8 mouse cellular contexts compared by ENCODE assay signal in the genomic region with DNA sequence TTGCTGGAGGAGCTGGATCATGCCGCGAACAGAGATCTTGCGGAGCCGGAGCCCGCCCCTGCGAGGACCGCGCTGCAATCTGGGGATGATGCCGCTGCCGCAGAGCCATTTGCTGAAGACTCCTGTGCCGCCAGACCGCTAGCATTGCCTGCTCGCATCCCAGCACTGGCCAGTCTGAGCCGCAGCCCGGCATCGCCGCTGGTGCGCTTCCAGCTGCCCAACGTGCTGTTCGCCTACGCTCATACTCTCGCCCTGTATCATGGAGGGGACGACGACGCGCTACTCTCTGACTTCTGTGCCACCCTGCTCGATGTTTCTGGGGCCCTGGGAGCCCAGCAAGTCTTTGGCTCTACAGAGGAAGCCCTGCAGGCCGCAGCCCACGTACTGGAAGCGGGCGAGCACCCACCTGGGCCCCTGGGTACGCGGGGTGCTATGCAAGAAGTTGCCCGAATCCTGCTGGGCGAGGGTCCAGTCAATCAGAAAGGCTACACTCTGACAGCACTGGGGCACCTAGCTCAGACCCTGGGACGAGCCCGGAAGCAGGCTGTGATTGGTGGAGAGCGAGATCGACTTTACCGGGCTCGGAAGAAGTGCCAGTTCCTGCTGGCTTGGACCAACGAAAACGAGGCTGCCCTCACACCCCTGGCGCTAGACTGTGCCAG. TPM values are rescaled to one million over a fixed set of nuclear protein-coding genes. Genes with fewer than 3 reads are reported as not detected.
DNase-seq lines count a peak whose midpoint lies in the region; ATAC-seq and TF ChIP-seq lines count a peak whose summit lies in the region.

No protein-coding gene starts in this region.

- peak; percentile 79 for DNase-seq in adrenal gland, postnatal 14 days
- DNase-seq in adrenal gland, adult 18-20 months (ENCODE audit: low spot score in 2 of 2): no peak
- peak; percentile 78 for DNase-seq in CH12.LX (ENCODE audit: extremely low read depth)
- peak; percentile 44 for DNase-seq in embryo, embryonic 10.5 days (ENCODE audit: low spot score)
- DNase-seq in hindbrain, embryonic 11.5 days (ENCODE audit: low spot score): peak; percentile 50
- peak; percentile 94 for DNase-seq in midbrain, embryonic 11.5 days (ENCODE audit: low spot score, missing footprints)
- peak; percentile 79 for DNase-seq in spleen, postnatal 36 days (ENCODE audit: low spot score in 2 of 2)

- no peaks in the 10 kb centered on the region for H3K9me3 ChIP-seq in CH12.LX (replicated peaks; ENCODE audit: low read length)
- H3K9me3 ChIP-seq in hindbrain, embryonic 11.5 days (ENCODE audit: control insufficient read depth, low read length): no peaks in the 10 kb centered on the region
- no peaks in the 10 kb centered on the region for H3K9me3 ChIP-seq in limb, embryonic 12.5 days
- H3K9me3 ChIP-seq in midbrain, embryonic 11.5 days (ENCODE audit: control insufficient read depth, low read length): no peaks in the 10 kb centered on the region

- H3K9ac ChIP-seq in CH12.LX (ENCODE audit: insufficient read depth, low read depth): peak overlapping the region; percentile 78
- peak overlapping the region; percentile 97 for H3K9ac ChIP-seq in hindbrain, embryonic 11.5 days (ENCODE audit: low read depth, low read length)
- peak overlapping the region; percentile 94 for H3K9ac ChIP-seq in limb, embryonic 12.5 days (replicated peaks)
- peak overlapping the region; percentile 95 for H3K9ac ChIP-seq in midbrain, embryonic 11.5 days (ENCODE audit: low read length)

- TF ChIP-seq RAD21 in CH12.LX (IDR thresholded peaks at IDR 0.05; ENCODE audit: low read depth, low read length): no peak

- TF ChIP-seq EP300 in CH12.LX (IDR thresholded peaks at IDR 0.05; ENCODE audit: low read length): no peak

- peak overlapping the region; percentile 41 for H3K4me2 ChIP-seq in CH12.LX (ENCODE audit: insufficient read depth, low read depth, poor library complexity, severe bottlenecking)
- peak overlapping the region; percentile 95 for H3K4me2 ChIP-seq in hindbrain, embryonic 11.5 days (replicated peaks; ENCODE audit: low read depth, low read length)
- H3K4me2 ChIP-seq in limb, embryonic 12.5 days: peak overlapping the region; percentile 96
- peak overlapping the region; percentile 93 for H3K4me2 ChIP-seq in midbrain, embryonic 11.5 days

- H3K4me1 ChIP-seq in CH12.LX (ENCODE audit: control insufficient read depth in 1 of 2, insufficient read depth in 2 of 2): peaks cover 8 to 39% of the 10 kb centered on the region in 2 experiments
- peaks cover 11% of the 10 kb centered on the region for H3K4me1 ChIP-seq in hindbrain, embryonic 11.5 days (replicated peaks; ENCODE audit: control insufficient read depth, insufficient read depth, low read length)
- peaks cover 28% of the 10 kb centered on the region for H3K4me1 ChIP-seq in limb, embryonic 12.5 days (replicated peaks)
- peaks cover 31% of the 10 kb centered on the region for H3K4me1 ChIP-seq in midbrain, embryonic 11.5 days (ENCODE audit: control insufficient read depth, insufficient read depth, low read length)

- no peak for TF ChIP-seq CTCF in CH12.LX (conservative IDR thresholded peaks at IDR 0.05 in 1 of 2, IDR thresholded peaks at IDR 0.05 in 1 of 2; ENCODE audit: low read depth in 2 of 2, low read length in 2 of 2)

- TF ChIP-seq POLR2A in CH12.LX (IDR thresholded peaks at IDR 0.05; ENCODE audit: low read depth, low read length): peak; percentile 63

- H3K36me3 ChIP-seq in CH12.LX (replicated peaks in 1 of 2; ENCODE audit: control insufficient read depth in 1 of 2, insufficient read depth in 1 of 2, low read length in 1 of 2): peaks cover 13 to 29% of the 10 kb centered on the region in 2 experiments
- H3K36me3 ChIP-seq in hindbrain, embryonic 11.5 days (ENCODE audit: control insufficient read depth, insufficient read depth, low read length): peaks cover 3% of the 10 kb centered on the region
- peaks cover 20% of the 10 kb centered on the region for H3K36me3 ChIP-seq in limb, embryonic 12.5 days
- H3K36me3 ChIP-seq in midbrain, embryonic 11.5 days (ENCODE audit: control insufficient read depth, insufficient read depth, low read length): peaks cover 2% of the 10 kb centered on the region; the same call in 1 of the 2 replicates

- 2% methylated on average over 44 of the region's 44 CpGs for WGBS in hindbrain, embryonic 11.5 days
- WGBS in limb, embryonic 12.5 days: 2% methylated on average over 44 of the region's 44 CpGs
- WGBS in midbrain, embryonic 11.5 days: 1% methylated on average over 44 of the region's 44 CpGs

- no peaks in the 10 kb centered on the region for H3K27me3 ChIP-seq in CH12.LX (replicated peaks)
- H3K27me3 ChIP-seq in hindbrain, embryonic 11.5 days (ENCODE audit: control insufficient read depth, insufficient read depth, low read length): no peaks in the 10 kb centered on the region
- H3K27me3 ChIP-seq in limb, embryonic 12.5 days: no peaks in the 10 kb centered on the region
- no peaks in the 10 kb centered on the region for H3K27me3 ChIP-seq in midbrain, embryonic 11.5 days (ENCODE audit: control insufficient read depth, insufficient read depth, low read length)

- peaks cover 28% of the 10 kb centered on the region for H3K79me2 ChIP-seq in CH12.LX (replicated peaks; ENCODE audit: control insufficient read depth, extremely low read depth, insufficient read depth, poor library complexity, severe bottlenecking)

- H3K27ac ChIP-seq in CH12.LX (ENCODE audit: insufficient read depth, low read depth): peak overlapping the region; percentile 88
- H3K27ac ChIP-seq in hindbrain, embryonic 11.5 days (ENCODE audit: low read depth, low read length): peak overlapping the region; percentile 92
- peak overlapping the region; percentile 92 for H3K27ac ChIP-seq in limb, embryonic 12.5 days
- peak overlapping the region; percentile 92 for H3K27ac ChIP-seq in midbrain, embryonic 11.5 days (ENCODE audit: low read depth, low read length)

- ATAC-seq in hindbrain, embryonic 11.5 days (ENCODE audit: low FRiP score): no peak
- ATAC-seq in limb, embryonic 12.5 days (ENCODE audit: insufficient number of reproducible peaks, insufficient read depth, low FRiP score, low TSS enrichment, low read depth): no peak
- ATAC-seq in midbrain, embryonic 11.5 days (ENCODE audit: low FRiP score): no peak

- in situ Hi-C loops in CH12.LX (cut with MboI; ENCODE audit: low pct_ligation_motif_present, low pct_unique_long_range_greater_than_20kb, low sequenced_read_pairs): loop anchor here (10.0 kb wide), 1 partner anchor 97 kb away; the partner anchor contains the start of gene Pola2

- dilution Hi-C loops in CH12.LX (cut with MboI; ENCODE audit: extremely low pct_ligation_motif_present, extremely low pct_unique_long_range_greater_than_20kb, low sequenced_read_pairs): no loop called here

- peak overlapping the region; percentile 94 to 98 (median 95) for H3K4me3 ChIP-seq in CH12.LX (replicated peaks in 1 of 3; ENCODE audit: low read depth in 2 of 3, low read length in 2 of 3, poor library complexity in 1 of 3)
- H3K4me3 ChIP-seq in hindbrain, embryonic 11.5 days (ENCODE audit: low read depth, low read length): peak overlapping the region; percentile 91
- H3K4me3 ChIP-seq in limb, embryonic 12.5 days (replicated peaks): peak overlapping the region; percentile 91
- peak overlapping the region; percentile 86 for H3K4me3 ChIP-seq in midbrain, embryonic 11.5 days (ENCODE audit: low read depth, low read length)

RNA-seq across cellular contexts. Expression of gene Znhit2, which starts 0.8 kb away (rescaled TPM):
- total RNA-seq in adrenal gland, postnatal 14 days (2021): 24.9 and 25.3 TPM in 2 replicates
- 10 to 100 TPM; 29.1 to 32.9 TPM for total RNA-seq in adrenal gland, adult 18-20 months (2021)
- total RNA-seq in CH12.LX (2012; rRNA removed): 29.2 and 32.7 TPM in 2 replicates
- 20.9 and 22.6 TPM in 2 replicates for total RNA-seq in CH12.LX (2014; rRNA removed)
- 20.1 and 20.5 TPM in 2 replicates for polyA plus RNA-seq in CH12.LX (2012; ENCODE audit: insufficient read length, low read depth)
- polyA plus RNA-seq in hindbrain, embryonic 11.5 days (2014; fragmentation: Nextera tagmentation; extraction: Ambion mirVana): 39.7 and 41.1 TPM in 2 replicates
- 33.1 and 39.0 TPM in 2 replicates for polyA plus RNA-seq in limb, embryonic 12.5 days (2016; fragmentation: Nextera tagmentation; extraction: Ambion mirVana)
- 39.5 and 40.0 TPM in 2 replicates for polyA plus RNA-seq in midbrain, embryonic 11.5 days (2014; fragmentation: Nextera tagmentation; extraction: Ambion mirVana)

RNA-seq across cellular contexts. Expression of gene Fau, which starts 4.1 kb away (rescaled TPM):
- total RNA-seq in adrenal gland, postnatal 14 days (2021): 956 and 1,133 TPM in 2 replicates
- total RNA-seq in adrenal gland, adult 18-20 months (2021): 1,000 to 10,000 TPM; 1,067 to 1,157 TPM
- total RNA-seq in CH12.LX (2012; rRNA removed) (2,266 and 2,403 TPM in 2 replicates), CH12.LX (2014; rRNA removed) (1,142 and 1,239 TPM in 2 replicates)
- 2,522 and 2,776 TPM in 2 replicates for polyA plus RNA-seq in CH12.LX (2012; ENCODE audit: insufficient read length, low read depth)
- 749 and 751 TPM in 2 replicates for polyA plus RNA-seq in hindbrain, embryonic 11.5 days (2014; fragmentation: Nextera tagmentation; extraction: Ambion mirVana)
- polyA plus RNA-seq in limb, embryonic 12.5 days (2016; fragmentation: Nextera tagmentation; extraction: Ambion mirVana): 775 and 779 TPM in 2 replicates
- polyA plus RNA-seq in midbrain, embryonic 11.5 days (2014; fragmentation: Nextera tagmentation; extraction: Ambion mirVana): 717 and 781 TPM in 2 replicates

RNA-seq across cellular contexts. Expression of gene Mrpl49, which starts 4.2 kb away (rescaled TPM):
- 59.7 and 68.2 TPM in 2 replicates for total RNA-seq in adrenal gland, postnatal 14 days (2021)
- 10 to 100 TPM; 53.3 to 59.7 TPM for total RNA-seq in adrenal gland, adult 18-20 months (2021)
- 37.4 and 49.8 TPM in 2 replicates for total RNA-seq in CH12.LX (2012; rRNA removed)
- 59.0 and 60.9 TPM in 2 replicates for total RNA-seq in CH12.LX (2014; rRNA removed)
- 55.6 and 66.6 TPM in 2 replicates for polyA plus RNA-seq in CH12.LX (2012; ENCODE audit: insufficient read length, low read depth)
- 81.7 and 86.6 TPM in 2 replicates for polyA plus RNA-seq in hindbrain, embryonic 11.5 days (2014; fragmentation: Nextera tagmentation; extraction: Ambion mirVana)
- 76.7 and 79.1 TPM in 2 replicates for polyA plus RNA-seq in limb, embryonic 12.5 days (2016; fragmentation: Nextera tagmentation; extraction: Ambion mirVana)
- 88.0 and 92.5 TPM in 2 replicates for polyA plus RNA-seq in midbrain, embryonic 11.5 days (2014; fragmentation: Nextera tagmentation; extraction: Ambion mirVana)

RNA-seq across cellular contexts. Expression of gene Tm7sf2, which starts 6.4 kb away (rescaled TPM):
- 9.5 and 19.3 TPM in 2 replicates for total RNA-seq in adrenal gland, postnatal 14 days (2021)
- 10 to 100 TPM; 19.7 to 36.7 TPM for total RNA-seq in adrenal gland, adult 18-20 months (2021)
- 8.7 and 10.8 TPM in 2 replicates for total RNA-seq in CH12.LX (2012; rRNA removed)
- total RNA-seq in CH12.LX (2014; rRNA removed): 8.8 and 11.7 TPM in 2 replicates
- 7.9 and 15.1 TPM in 2 replicates for polyA plus RNA-seq in CH12.LX (2012; ENCODE audit: insufficient read length, low read depth)
- polyA plus RNA-seq in hindbrain, embryonic 11.5 days (2014; fragmentation: Nextera tagmentation; extraction: Ambion mirVana): 36.0 and 38.1 TPM in 2 replicates
- 24.4 and 26.3 TPM in 2 replicates for polyA plus RNA-seq in limb, embryonic 12.5 days (2016; fragmentation: Nextera tagmentation; extraction: Ambion mirVana)
- 35.7 and 39.6 TPM in 2 replicates for polyA plus RNA-seq in midbrain, embryonic 11.5 days (2014; fragmentation: Nextera tagmentation; extraction: Ambion mirVana)

RNA-seq across cellular contexts. Expression of gene Vps51, which starts 15.3 kb away (rescaled TPM):
- total RNA-seq in adrenal gland, postnatal 14 days (2021): 44.9 and 47.9 TPM in 2 replicates
- 10 to 100 TPM; 51.6 to 58.8 TPM for total RNA-seq in adrenal gland, adult 18-20 months (2021)
- total RNA-seq in CH12.LX (2012; rRNA removed) (44.7 and 48.2 TPM in 2 replicates), CH12.LX (2014; rRNA removed) (37.0 and 37.7 TPM in 2 replicates)
- polyA plus RNA-seq in CH12.LX (2012; ENCODE audit: insufficient read length, low read depth): 44.1 and 51.2 TPM in 2 replicates
- polyA plus RNA-seq in hindbrain, embryonic 11.5 days (2014; fragmentation: Nextera tagmentation; extraction: Ambion mirVana): 47.4 and 49.7 TPM in 2 replicates
- 67.7 and 72.7 TPM in 2 replicates for polyA plus RNA-seq in limb, embryonic 12.5 days (2016; fragmentation: Nextera tagmentation; extraction: Ambion mirVana)
- polyA plus RNA-seq in midbrain, embryonic 11.5 days (2014; fragmentation: Nextera tagmentation; extraction: Ambion mirVana): 37.4 and 48.3 TPM in 2 replicates

Comparison
In these comparisons a context has a peak if more than half of its experiments do, and no peak if none do; other contexts are left out.
1. DNase-seq: peak in adrenal gland, postnatal 14 days (single experiment), CH12.LX (single experiment), embryo, embryonic 10.5 days (single experiment), hindbrain, embryonic 11.5 days (single experiment), midbrain, embryonic 11.5 days (single experiment) and spleen, postnatal 36 days (2 of 2); none in adrenal gland, adult 18-20 months (0 of 2).
2. H3K4me2 ChIP-seq: peak in every context shown above with its lines; median percentile 96 in limb, embryonic 12.5 days; 95 in hindbrain, embryonic 11.5 days; 93 in midbrain, embryonic 11.5 days; 41 in CH12.LX.
3. Peak in every context shown above with its lines, with median percentiles within 50 percentile points of each other: H3K27ac ChIP-seq, H3K4me3 ChIP-seq and H3K9ac ChIP-seq.